Mouse (Mus musculus) bone marrow, adult 2 months (tissue): Measurements from ENCODE around the gene Sv2c.

Experiments
- CTCF ChIP-seq: fragments of 200-500 bp; IDR thresholded peaks from 2 replicates; pipeline ENCODE4 v1.5.1; 2011; ENCODE audit warnings: low read length, control low read depth; ENCODE audit not compliant: control insufficient read depth, insufficient read depth
- POLR2A ChIP-seq: fragments of 200-500 bp; IDR thresholded peaks from 2 replicates; pipeline ENCODE4 v1.6.1; 2011; ENCODE audit warnings: low read depth, mild to moderate bottlenecking, control low read depth, low read length, borderline replicate concordance; ENCODE audit not compliant: control insufficient read depth

GRCm38 (mm10) chr13:95994705-95995703 is 137.4 kb downstream of the Sv2c start:
- no peak for TF ChIP-seq CTCF
- no peak for TF ChIP-seq POLR2A
